Mouse (Mus musculus) embryo, embryonic 10 days (tissue): Measurements from ENCODE around the gene Hist1h4a.

Experiments
- DNase-seq: peaks from one replicate; pipeline ENCODE4 v3.0.0-alpha.2; 2015; ENCODE audit warnings: low spot score

Hist1h4a gene

DNA sequence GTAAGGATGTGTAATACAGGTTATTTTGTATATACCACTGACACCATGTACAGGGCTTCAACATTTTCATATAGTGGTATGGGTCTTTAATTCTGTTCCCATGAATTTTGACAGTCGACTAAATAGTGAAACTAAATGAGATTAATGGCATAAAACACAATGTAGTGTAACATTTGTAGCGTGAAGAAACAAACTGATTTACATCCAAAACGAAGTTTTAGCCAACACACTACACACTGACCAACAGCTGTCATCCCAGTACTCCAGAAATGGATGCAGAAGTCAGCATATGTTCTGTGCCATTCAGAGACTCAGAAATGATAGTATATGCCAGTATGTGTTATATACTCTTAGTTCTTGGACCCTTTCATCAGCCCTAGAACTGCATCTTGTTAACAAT, 3.1 kb downstream of the Hist1h4a start:
- no peak for DNase-seq

DNA sequence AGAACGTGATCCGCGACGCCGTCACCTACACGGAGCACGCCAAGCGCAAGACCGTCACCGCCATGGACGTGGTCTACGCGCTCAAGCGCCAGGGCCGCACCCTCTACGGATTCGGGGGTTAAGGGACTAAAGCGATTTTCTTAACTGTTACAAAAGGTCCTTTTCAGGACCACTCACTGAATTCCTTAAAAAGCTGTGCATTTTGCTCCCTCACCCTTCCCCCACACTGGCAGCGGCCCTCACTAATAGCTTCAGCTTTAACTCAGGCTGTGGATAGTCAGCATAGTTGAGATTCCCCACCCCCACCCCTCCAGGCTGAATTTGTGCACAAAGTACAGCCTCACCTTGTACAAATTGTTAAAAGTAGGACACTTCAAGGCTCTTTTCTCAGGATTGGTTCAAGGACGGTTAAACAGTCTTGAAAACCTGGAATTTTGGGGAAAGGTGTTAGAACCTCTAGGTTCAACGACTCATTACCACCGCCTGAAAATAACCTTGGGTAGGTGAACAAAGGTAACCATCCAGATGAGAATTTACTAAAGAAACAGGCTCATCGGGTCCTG, 3.7 kb downstream of the Hist1h4a start:
- peak; percentile 76 for DNase-seq

DNA sequence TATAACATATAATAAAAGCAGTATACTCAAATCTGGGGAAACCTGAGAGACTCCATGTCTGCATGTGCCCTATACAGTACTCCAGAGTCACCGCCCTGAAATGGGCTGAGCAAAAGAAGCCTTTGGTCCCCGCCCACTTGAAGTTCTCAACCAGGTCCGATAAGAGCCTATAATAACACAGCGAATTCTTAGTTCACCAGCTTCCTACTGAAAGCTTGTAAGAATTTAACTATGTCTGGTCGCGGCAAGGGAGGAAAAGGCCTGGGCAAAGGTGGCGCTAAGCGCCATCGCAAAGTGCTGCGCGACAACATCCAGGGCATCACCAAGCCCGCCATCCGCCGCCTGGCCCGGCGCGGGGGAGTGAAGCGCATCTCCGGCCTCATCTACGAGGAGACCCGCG, 4.2 kb downstream of the Hist1h4a start, which contains the start of gene Hist1h4b:
Hist1h4b (plus strand) TSS at position 224 of the 400 bp plus-strand sequence.
- DNase-seq: peak; percentile 94

DNA sequence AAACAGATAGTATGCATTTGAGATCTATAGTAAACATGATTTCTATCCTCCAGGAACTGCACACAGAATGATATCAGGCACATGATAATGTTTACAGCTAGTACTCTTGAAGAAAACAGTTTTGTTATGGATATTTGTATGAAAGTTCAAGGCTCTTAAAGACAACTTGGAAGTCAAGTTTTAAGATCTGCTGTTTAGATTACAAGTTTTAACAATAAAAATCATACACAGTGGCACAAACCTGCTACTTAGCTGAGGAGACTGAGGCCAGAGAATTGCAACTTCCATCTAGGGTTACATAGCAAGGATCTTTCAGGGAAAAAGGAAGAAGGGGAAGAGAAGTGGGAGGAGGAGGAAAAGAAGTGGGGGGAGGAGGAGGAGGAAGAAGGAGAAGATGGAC, 6.0 kb downstream of the Hist1h4a start:
- DNase-seq: no peak

DNA sequence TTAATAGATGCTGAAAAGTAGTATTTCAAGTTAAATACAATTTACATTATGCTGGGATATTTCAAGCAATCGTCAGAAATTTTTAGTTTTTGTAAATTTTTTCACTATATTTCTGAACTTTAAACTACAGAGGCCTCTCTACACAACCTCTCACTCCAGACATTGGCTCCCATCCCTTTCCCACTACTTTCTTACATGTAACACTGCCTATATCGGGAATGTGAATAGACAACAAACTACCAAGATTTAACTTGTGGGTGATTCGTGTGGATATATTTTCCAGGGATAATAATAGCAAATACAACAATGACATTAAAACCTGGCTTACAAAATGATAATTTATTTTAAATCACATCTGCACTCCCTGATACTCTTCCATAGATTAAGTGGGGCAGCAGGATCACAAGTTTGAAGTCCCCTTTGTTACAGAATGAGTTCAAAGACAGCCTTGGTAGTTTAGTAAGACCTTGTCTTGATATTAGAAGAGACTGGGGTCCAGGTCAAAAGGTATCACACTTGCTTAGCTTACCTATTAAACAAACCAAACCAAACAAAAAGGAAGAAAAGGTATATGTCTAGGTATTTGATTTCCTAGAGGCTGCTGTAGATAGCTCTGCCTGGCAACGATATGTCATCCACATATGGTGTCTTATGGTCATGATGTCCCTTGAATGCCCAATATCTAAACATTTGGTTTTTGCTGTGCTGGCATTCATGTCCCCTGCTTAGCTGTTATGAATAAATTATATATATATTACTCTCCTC, 7.5 kb downstream of the Hist1h4a start:
- no peak for DNase-seq

DNA sequence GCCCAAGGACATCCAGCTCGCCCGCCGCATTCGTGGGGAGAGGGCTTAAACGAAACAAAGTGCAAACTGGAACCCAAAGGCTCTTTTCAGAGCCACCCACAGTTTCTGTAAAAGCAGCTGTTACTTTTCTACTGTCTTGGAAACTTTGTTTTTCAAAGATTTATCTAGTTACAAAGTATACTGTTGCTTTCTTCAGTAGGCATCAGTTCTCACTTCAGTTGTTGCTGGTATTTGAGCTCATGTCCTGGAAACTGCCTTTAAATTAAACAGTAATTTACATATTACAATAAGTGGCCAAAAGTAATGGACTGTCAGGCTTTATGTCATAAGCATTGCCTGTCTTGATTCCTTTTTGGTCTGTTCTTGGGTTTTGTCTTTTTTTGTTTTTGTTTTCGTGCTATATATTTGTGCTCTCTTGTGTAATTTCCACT, 8.3 kb downstream of the Hist1h4a start:
- DNase-seq: peak; percentile 42

GRCm38 (mm10) chr13:23752067-23752741, 8.8 kb downstream of the Hist1h4a start, which contains the start of gene Hist1h3b:
Gene Hist1h3b (plus strand): TSS chr13:23752267.
- DNase-seq: peak; percentile 97

DNA sequence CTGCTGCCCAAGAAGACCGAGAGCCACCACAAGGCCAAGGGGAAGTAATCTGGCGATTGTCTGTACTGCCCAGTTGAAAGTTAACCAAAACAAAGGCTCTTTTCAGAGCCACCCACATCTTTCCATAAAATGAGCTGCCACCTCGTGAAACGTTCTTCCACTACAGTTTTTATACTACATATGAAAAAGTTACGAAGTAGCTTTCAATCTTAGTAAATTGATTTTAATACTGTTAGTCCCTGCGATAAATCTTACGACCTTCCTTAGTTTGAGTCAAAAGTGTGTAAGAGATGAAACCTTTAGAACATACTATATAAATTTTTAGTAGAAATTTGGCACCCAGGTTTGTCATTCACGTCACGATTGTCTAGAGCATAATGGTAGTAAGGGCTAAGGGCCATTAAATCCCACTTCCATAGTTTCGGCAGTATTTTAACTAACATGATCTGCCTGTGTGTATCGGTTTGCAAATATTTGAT, 9.5 kb downstream of the Hist1h4a start:
- peak; percentile 66 for DNase-seq

DNA sequence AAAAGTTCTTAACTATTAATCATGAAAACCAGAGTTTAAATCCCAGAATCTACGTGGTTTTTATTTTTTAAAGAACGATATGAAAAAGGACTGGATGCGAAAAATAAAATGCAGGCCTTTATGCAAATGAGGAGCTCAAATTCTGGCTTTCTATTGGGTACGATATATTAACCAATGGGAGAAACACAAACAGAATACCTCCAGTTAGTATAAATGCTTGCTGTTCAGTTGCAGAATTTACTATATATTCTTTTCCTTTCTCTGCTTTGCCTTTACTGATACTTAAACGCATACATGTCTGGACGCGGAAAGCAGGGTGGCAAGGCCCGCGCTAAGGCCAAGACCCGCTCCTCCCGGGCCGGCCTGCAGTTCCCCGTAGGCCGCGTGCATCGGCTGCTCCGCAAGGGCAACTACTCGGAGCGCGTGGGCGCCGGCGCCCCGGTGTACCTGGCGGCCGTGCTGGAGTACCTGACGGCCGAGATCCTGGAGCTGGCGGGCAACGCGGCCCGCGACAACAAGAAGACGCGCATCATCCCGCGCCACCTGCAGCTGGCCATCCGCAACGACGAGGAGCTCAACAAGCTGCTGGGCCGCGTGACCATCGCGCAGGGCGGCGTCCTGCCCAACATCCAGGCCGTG, 10.1 kb downstream of the Hist1h4a start, which contains the start of gene Hist1h2ab:
Hist1h2ab (plus strand) TSS at position 288 of the 639 bp plus-strand sequence.
- peak; percentile 80 for DNase-seq

DNA sequence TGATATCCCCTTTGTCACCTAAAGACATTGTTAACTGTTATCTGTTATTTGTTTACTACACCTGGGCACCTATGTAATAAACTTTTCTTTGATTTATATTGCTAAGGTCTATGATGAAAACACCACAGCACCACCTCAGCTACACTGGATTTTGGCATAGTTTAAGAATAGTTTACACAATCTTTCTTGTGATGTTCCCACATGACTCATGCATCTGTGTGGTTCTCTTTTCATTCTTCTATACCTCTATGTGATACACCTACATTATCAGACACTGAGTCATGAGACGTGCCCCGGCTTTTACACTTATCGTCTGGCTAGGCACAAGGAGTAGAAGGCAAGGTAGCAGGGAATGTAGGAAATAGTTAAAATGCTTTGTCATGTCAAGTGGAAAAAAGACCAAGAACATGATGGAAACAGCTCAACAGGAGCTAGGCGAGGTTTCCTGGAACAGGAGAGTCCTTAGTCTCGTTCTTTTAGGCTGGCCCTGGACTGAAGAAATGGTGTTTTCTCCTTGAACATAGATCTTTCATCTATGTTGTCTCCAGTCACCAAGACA, 11.4 kb downstream of the Hist1h4a start:
- DNase-seq: no peak

GRCm38 (mm10) chr13:23747892-23748288, 13.1 kb downstream of the Hist1h4a start:
- peak; percentile 52 for DNase-seq

DNA sequence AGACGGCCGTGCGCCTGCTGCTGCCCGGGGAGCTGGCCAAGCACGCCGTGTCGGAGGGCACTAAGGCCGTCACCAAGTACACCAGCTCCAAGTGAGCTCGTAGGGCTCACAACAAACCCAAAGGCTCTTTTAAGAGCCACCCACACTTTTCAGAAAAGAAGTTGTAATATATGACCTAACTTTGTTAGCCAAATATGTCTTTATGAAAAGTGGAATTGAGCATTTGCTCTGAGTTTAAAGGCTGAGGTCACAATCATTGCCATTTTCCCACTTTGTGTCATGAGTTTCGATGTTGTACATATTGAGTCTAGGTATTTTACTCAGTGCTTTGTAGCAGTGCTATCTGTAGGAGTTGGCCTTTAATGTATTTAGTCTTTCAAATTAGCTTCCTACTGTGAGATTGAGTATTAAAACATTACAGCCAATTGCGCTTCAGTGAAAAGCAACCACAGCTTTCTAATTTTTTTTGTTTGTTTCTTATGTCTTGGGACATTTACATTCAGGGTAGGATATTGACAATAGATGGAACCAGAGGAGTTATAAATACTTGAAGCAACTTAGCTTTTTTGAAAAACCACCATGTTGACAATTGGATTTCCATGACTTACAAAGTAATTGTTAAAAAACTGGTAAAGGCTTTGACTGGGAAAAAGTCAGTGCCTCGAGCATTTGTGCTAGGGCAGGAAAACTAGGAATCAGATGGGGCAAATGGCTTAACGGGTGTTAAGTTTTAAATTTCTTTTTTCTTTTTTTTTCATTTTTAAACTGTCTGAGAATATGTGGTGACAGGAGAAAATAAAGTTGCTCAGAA, 13.7 kb downstream of the Hist1h4a start:
- peak; percentile 60 for DNase-seq

- DNase-seq: peak; percentile 91
Measured at GRCm38 (mm10) chr13:23746201-23747080, 14.6 kb downstream of the Hist1h4a start, which contains the start of gene Hist1h2bb. Gene Hist1h2bb (plus strand): TSS chr13:23746734.

DNA sequence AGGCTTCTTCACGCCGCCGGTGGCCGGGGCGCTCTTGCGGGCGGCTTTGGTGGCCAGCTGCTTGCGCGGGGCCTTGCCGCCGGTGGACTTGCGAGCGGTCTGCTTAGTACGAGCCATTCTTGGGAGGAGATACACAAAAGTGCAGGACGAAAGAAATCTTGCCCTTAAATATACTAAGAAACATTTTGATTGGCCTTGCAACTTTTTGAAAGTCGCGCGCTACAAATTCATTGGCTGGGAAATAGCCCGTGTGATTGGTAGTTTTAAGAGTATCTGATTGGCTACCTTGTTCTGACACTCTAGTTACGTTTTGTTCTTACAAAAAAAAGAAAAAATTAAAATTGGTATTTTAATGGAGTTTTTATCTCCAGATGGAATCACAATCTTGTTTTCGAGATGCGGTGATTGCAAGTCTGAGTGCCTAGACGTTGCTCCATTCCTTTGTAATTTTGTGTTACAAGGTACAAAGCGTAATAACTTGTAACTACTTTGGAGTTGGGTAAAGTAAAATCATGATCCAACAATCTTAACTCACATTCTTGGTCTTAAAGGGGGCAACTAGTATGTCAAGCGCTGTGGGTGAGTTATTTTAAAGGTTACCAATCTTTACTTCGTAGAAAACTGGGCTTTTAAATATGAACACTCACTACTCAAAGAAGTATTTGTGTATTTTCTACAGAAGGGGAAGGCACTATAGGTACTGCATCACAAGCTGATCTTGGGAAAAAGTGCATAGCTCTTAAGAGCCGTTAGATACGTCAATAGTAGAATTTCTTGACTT, 15.5 kb downstream of the Hist1h4a start, which contains the start of gene Hist1h3c:
Hist1h3c (minus strand) TSS at position 222 of the 781 bp plus-strand sequence.
- peak; percentile 87 for DNase-seq

GRCm38 (mm10) chr13:23744421-23745380, 16.3 kb downstream of the Hist1h4a start:
- peak; percentile 59 for DNase-seq

GRCm38 (mm10) chr13:23743963-23744362, 17.1 kb downstream of the Hist1h4a start:
- peak; percentile 65 for DNase-seq

DNA sequence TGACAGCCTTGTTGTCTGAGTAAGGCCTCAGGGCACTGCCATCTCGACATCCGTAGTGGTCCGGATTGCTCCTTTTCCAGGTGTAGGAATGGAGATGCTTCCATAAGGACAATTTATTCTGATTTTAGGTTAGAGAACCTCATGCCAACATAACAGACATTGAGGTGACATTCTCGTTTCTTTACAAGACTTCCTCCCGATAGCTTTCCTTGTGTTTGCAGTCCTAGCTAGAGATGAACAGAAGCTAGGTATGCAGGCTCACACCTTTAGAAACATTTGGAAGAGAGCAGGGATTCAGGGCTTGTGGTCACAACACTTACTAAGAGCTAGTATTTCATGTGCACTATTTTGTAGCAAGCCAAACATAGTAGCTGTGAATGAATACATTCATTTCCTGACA, 17.8 kb downstream of the Hist1h4a start:
- no peak for DNase-seq

DNA sequence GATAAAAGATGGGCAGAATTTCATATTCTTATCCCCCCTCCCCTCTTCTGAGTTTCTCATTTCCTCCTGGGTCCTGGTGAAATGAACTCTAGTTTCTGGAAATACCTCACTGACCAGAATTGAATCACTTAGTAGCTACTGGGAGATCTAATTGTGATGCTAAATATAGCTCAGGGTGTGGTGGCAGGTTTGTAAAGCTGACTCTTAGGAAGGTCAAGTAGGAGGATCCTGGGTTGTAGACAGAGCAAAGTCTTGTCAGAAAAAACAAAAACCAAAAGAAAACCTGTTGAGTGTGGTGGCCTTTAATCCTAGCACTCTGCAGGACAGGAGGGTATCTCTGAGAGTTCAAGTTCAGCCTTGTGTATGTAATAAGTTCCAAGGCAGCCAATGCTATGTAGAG, 19.0 kb downstream of the Hist1h4a start:
- no peak for DNase-seq
